Mouse (Mus musculus) CH12.LX (cell line): ENCODE measurements around the gene Vwf. TPM values are rescaled to one million over a fixed set of nuclear protein-coding genes. Genes with fewer than 3 reads are reported as not detected.

ENCODE experiments used
- DNase-seq: peaks from one replicate; pipeline ENCODE4 v3.0.0-alpha.2; 2013; ENCODE audit errors: extremely low read depth
- H3K27ac ChIP-seq: 2 replicates; pipeline ENCODE4 v1.5.1; 2012; ENCODE audit warnings: low read depth, mild to moderate bottlenecking, control low read depth, moderate library complexity; ENCODE audit not compliant: insufficient read depth
- H3K27me3 ChIP-seq: replicated peaks from 2 replicates; pipeline ENCODE3; 2012; ENCODE audit warnings: inconsistent platforms
- H3K36me3 ChIP-seq, 2 experiments: replicated peaks in 1 of 2; 2 replicates each; pipeline versions ENCODE3 to v1.6.1; 2012; ENCODE audit warnings: inconsistent platforms in 1 of 2, low read length in 1 of 2, mild to moderate bottlenecking in 1 of 2, mixed read lengths in 1 of 2, moderate library complexity in 1 of 2; ENCODE audit not compliant: control insufficient read depth in 1 of 2, insufficient read depth in 1 of 2
- H3K4me1 ChIP-seq, 2 experiments: 2 replicates each; pipeline ENCODE4 v1.6.1; 2012; ENCODE audit warnings: inconsistent platforms in 1 of 2, moderate library complexity in 1 of 2; ENCODE audit not compliant: insufficient read depth in 2 of 2, control insufficient read depth in 1 of 2
- H3K4me2 ChIP-seq: 2 replicates; pipeline ENCODE4 v1.6.1; 2012; ENCODE audit warnings: low read depth, mild to moderate bottlenecking, control low read depth; ENCODE audit not compliant: poor library complexity, insufficient read depth, severe bottlenecking
- H3K4me3 ChIP-seq, 3 experiments: fragments of 150-350 bp in 1 of 3; sonication (generic) in 1 of 3; replicated peaks in 1 of 3; 2 replicates each; pipeline versions ENCODE3 to v1.5.1; 2011 to 2012; ENCODE audit warnings: low read depth in 2 of 3, low read length in 2 of 3, mild to moderate bottlenecking in 2 of 3, moderate library complexity in 2 of 3, control low read depth in 1 of 3, improper control_type of control experiment in 1 of 3, inconsistent platforms in 1 of 3, mixed read lengths in 1 of 3; ENCODE audit not compliant: poor library complexity in 1 of 3
- H3K79me2 ChIP-seq: replicated peaks from 2 replicates; pipeline ENCODE4 v1.6.1; 2012; ENCODE audit warnings: mild to moderate bottlenecking, moderate library complexity; ENCODE audit not compliant: control insufficient read depth, poor library complexity, insufficient read depth, severe bottlenecking; ENCODE audit errors: extremely low read depth
- H3K9ac ChIP-seq: 2 replicates; pipeline ENCODE4 v1.6.1; 2012; ENCODE audit warnings: low read depth, mild to moderate bottlenecking, control low read depth, moderate library complexity; ENCODE audit not compliant: insufficient read depth
- H3K9me3 ChIP-seq: replicated peaks from 2 replicates; pipeline ENCODE3; 2012; ENCODE audit warnings: low read length, inconsistent platforms, mixed read lengths
- BHLHE40 ChIP-seq: IDR thresholded peaks from 2 replicates; pipeline ENCODE4 v1.6.1; 2011; ENCODE audit warnings: mild to moderate bottlenecking, low read depth, low read length, improper control_type of control experiment
- CHD2 ChIP-seq: IDR thresholded peaks from 2 replicates; pipeline ENCODE4 v1.6.1; 2011; ENCODE audit warnings: low read length, improper control_type of control experiment
- CTCF ChIP-seq, 2 experiments: IDR thresholded peaks in 1 of 2; conservative IDR thresholded peaks in 1 of 2; 2 replicates each; pipeline ENCODE4 v1.5.1; 2011 to 2012; ENCODE audit warnings: low read depth in 2 of 2, low read length in 2 of 2, improper control_type of control experiment in 1 of 2, inconsistent platforms in 1 of 2, mild to moderate bottlenecking in 1 of 2, moderate library complexity in 1 of 2
- E2F4 ChIP-seq: IDR thresholded peaks from 2 replicates; pipeline ENCODE4 v1.6.1; 2011; ENCODE audit warnings: low read depth, low read length, improper control_type of control experiment; ENCODE audit not compliant: insufficient replicate concordance
- EP300 ChIP-seq: IDR thresholded peaks from 2 replicates; pipeline ENCODE4 v1.6.1; 2011; ENCODE audit warnings: low read length, improper control_type of control experiment
- JUND ChIP-seq: conservative IDR thresholded peaks from 2 replicates; pipeline ENCODE4 v1.6.1; 2011; ENCODE audit warnings: low read depth, low read length, improper control_type of control experiment
- KAT2A ChIP-seq: IDR thresholded peaks from 2 replicates; pipeline ENCODE4 v1.6.1; 2012; ENCODE audit warnings: low read length, improper control_type of control experiment, inconsistent platforms; ENCODE audit not compliant: insufficient replicate concordance
- MAFK ChIP-seq: IDR thresholded peaks from 2 replicates; pipeline ENCODE4 v1.6.1; 2011; ENCODE audit warnings: low read length, improper control_type of control experiment; ENCODE audit not compliant: insufficient replicate concordance
- MAZ ChIP-seq: IDR thresholded peaks from 2 replicates; pipeline ENCODE4 v1.6.1; 2012; ENCODE audit warnings: low read depth, mild to moderate bottlenecking, inconsistent platforms, low read length, improper control_type of control experiment, moderate library complexity
- PAX5 ChIP-seq: IDR thresholded peaks from 2 replicates; pipeline ENCODE4 v1.6.1; 2012; ENCODE audit warnings: low read length, inconsistent platforms, mixed read lengths
- POLR2A ChIP-seq: IDR thresholded peaks from 2 replicates; pipeline ENCODE4 v1.6.1; 2011; ENCODE audit warnings: low read depth, mild to moderate bottlenecking, improper control_type of control experiment, low read length
- POLR2AphosphoS2 ChIP-seq: IDR thresholded peaks from 2 replicates; pipeline ENCODE4 v1.6.1; 2011; ENCODE audit warnings: low read depth, low read length, improper control_type of control experiment
- TBP ChIP-seq: conservative IDR thresholded peaks from 2 replicates; pipeline ENCODE4 v1.6.1; 2011; ENCODE audit warnings: low read depth, low read length, improper control_type of control experiment
- USF2 ChIP-seq: conservative IDR thresholded peaks from 2 replicates; pipeline ENCODE4 v1.6.1; 2011; ENCODE audit warnings: low read depth, low read length, improper control_type of control experiment
- dilution Hi-C: fragments of 300-500 bp; cut with MboI; formaldehyde crosslinking; loops from 2 replicates; pipeline ENCODE4 v1.14.3; 2020; ENCODE audit warnings: low sequenced_read_pairs; ENCODE audit not compliant: extremely low pct_unique_long_range_greater_than_20kb, extremely low pct_ligation_motif_present
- in situ Hi-C: fragments of 300-500 bp; cut with MboI; formaldehyde crosslinking; loops from 3 replicates; pipeline ENCODE4 v1.14.3; 2019; ENCODE audit warnings: low sequenced_read_pairs, low pct_ligation_motif_present, low pct_unique_long_range_greater_than_20kb, mixed read lengths
- polyA plus RNA-seq: library from polyadenylated mRNA; unstranded; fragments of >175 nt; gene quantifications from 2 replicates; pipeline ENCODE4 v1.2.1, GENCODE M21; 2012; ENCODE audit warnings: low read depth; ENCODE audit not compliant: insufficient read length
- total RNA-seq, 2 experiments: library from RNA; depleted of rRNA; stranded (reverse); fragments of 300-350 nt in 1 of 2; fragments of >200 nt in 1 of 2; gene quantifications; 2 replicates each; pipeline ENCODE4 v1.2.3; 2012 to 2014

Vwf gene
- total and polyA plus RNA-seq, 3 experiments: not detected

GRCm38 (mm10) chr6:125528614-125529200, 17.9 kb upstream of the Vwf start:
- dilution Hi-C loops: no loop called here
- in situ Hi-C loops: no loop called here
- Histone ChIP-seq H3K9ac (no peak overlapping the region), H3K36me3 (no peaks in the 10 kb centered on the region), H3K9me3 (no peaks in the 10 kb centered on the region), H3K4me3 (no peak overlapping the region), H3K4me1 (peaks cover 4% of the 10 kb centered on the region in 2 experiments; a peak in 3 of 4 replicates), H3K27ac (no peak overlapping the region), H3K27me3 (peaks cover 61% of the 10 kb centered on the region), H3K4me2 (no peak overlapping the region), H3K79me2 (no peaks in the 10 kb centered on the region)
- no peak for DNase-seq
- no peak for TF ChIP-seq BHLHE40

GRCm38 (mm10) chr6:125529479-125529878, 17.1 kb upstream of the Vwf start:
- TF ChIP-seq MAZ: no peak
- no peak for TF ChIP-seq JUND
- no peak for TF ChIP-seq KAT2A
- peak in 1 of 2 experiments; percentile 31; a peak in 1 of 4 replicates for TF ChIP-seq CTCF (conservative IDR thresholded peaks at IDR 0.05 in 1 of 2, IDR thresholded peaks at IDR 0.05 in 1 of 2; ENCODE audit: low read depth in 2 of 2, low read length in 2 of 2)
- Histone ChIP-seq H3K9me3 (no peaks in the 10 kb centered on the region), H3K27ac (no peak overlapping the region), H3K4me3 (no peak overlapping the region), H3K4me2 (no peak overlapping the region), H3K4me1 (peaks cover 2 to 4% of the 10 kb centered on the region in 2 experiments; a peak in 3 of 4 replicates), H3K9ac (no peak overlapping the region), H3K79me2 (no peaks in the 10 kb centered on the region), H3K36me3 (no peaks in the 10 kb centered on the region), H3K27me3 (peaks cover 61% of the 10 kb centered on the region)
- dilution Hi-C loops: no loop called here
- no peak for DNase-seq
- in situ Hi-C loops: no loop called here

- Histone ChIP-seq H3K27ac (no peak overlapping the region), H3K4me3 (no peak overlapping the region), H3K36me3 (no peaks in the 10 kb centered on the region), H3K27me3 (peaks cover 40% of the 10 kb centered on the region), H3K4me2 (no peak overlapping the region), H3K4me1 (no peaks in the 10 kb centered on the region), H3K79me2 (no peaks in the 10 kb centered on the region)
- no peak for TF ChIP-seq POLR2AphosphoS2
- no peak for TF ChIP-seq PAX5
- no peak for TF ChIP-seq MAFK
- no peak for TF ChIP-seq CHD2
- no peak for TF ChIP-seq E2F4
- no peak for TF ChIP-seq USF2
- no peak for TF ChIP-seq EP300
- TF ChIP-seq POLR2A: no peak
- TF ChIP-seq TBP: no peak
- TF ChIP-seq, all 38 proteins: peak for 0
- in situ Hi-C loops: no loop called here
- H3K9ac ChIP-seq: no peak overlapping the region
- no peaks in the 10 kb centered on the region for H3K9me3 ChIP-seq
- DNase-seq: no peak
- dilution Hi-C loops: no loop called here
Measured at GRCm38 (mm10) chr6:125533104-125533650, 13.4 kb upstream of the Vwf start.
